Mouse (Mus musculus) CD4-positive naive resting alpha-beta T cell, adult 76 days (primary cell): ENCODE results near the gene Sprtn. TPM values are rescaled to one million over a fixed set of nuclear protein-coding genes. Genes with fewer than 3 reads are reported as not detected.

ENCODE experiments used
- total RNA-seq: library from RNA; stranded (reverse); gene quantifications from one replicate; pipeline ENCODE4 v1.2.4, GENCODE M21; 2023

Gene Sprtn
- 32.7 TPM for total RNA-seq

DNA sequence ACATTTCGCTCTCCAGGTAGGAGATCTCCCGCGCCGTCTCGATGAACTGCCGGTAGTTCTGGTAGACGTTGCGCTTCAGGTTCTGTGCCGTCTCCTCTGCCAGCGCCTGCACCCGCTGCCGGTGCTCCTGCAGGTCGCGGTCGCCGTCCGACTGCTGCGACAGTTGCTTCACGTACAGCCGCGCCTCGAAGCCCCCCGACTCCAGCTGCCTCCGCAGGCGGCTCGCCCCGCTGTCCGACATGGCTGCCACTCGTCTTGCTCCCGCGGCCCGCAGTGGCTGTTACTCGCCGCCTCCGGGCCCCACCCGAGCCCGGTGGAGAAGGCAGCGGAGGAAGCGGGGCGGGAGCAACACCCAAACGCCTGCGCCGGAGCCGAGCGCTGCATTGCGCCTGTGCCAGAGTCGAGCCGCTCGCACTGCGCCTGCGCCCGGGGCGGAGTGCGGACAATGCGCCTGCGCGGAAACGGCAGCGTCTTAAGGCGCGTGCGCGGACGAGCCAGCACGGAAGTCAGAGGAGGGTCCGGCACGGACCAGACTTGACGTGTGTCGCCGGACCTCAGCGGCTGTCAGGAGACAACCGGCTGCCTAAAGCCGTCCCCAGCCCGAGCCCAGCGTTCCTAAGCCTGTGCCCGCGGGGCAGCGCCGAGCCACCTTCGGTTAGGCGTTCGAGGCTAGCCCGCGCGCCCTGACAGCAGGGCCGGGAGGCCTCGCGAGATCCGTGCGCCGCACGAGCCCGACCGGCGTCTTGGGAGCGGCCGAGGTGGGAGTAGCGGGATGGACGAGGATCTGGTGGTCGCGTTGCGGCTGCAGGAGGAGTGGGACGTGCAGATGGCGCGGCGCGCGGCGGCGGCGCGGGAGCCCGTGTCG, at the start of gene Sprtn, which contains the start of gene Exoc8:
Sprtn (plus strand) TSS at position 501 of the 865 bp plus-strand sequence.
Exoc8 (minus strand) TSS at position 320 of the 865 bp plus-strand sequence.

DNA sequence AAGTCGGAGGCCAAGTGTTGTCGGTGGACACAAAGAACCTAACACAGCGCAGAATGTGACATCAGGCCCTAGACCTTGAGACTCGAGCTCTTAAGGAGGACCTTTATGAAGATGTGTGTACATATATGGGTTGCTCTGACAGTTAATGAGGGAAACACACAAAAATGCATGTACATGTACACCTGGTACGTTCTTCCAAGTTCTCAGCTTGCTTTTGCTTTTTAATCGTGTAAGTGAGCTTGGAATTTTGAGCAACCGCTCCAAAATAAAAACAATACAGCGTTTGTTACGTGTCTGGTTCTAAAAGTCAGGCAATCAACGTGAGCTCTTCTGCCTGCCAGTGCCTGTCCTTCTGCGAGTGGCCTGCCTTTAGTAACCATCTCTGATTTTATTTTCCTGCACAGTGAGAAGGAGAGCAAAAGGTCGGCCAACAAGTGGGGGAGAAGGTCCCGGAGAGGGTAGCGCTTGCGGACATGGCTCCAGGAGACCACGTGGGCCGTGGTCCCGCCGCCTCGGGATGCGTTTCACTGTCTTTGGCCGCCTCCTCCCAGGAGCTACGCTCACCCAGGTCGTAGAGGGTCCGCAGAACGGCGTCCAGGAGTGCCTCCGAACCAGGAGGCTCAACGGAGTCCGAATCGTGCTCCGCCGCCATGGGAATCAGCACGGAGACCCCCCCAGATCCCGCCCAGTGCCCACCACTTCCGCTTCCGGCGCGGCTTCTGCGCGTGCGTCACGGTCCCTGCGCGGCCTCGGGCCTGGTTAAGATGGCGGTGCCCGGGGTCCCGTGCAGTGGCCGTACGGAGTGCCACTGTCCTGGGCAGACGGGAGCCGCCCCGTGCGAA, 35.1 kb upstream of the Sprtn start, which contains the start of the genes Gnpat and 2810004N23Rik:
Gnpat (plus strand) TSS at position 713 of the 842 bp plus-strand sequence.
2810004N23Rik (minus strand) TSS at position 800 of the 842 bp plus-strand sequence.

DNA sequence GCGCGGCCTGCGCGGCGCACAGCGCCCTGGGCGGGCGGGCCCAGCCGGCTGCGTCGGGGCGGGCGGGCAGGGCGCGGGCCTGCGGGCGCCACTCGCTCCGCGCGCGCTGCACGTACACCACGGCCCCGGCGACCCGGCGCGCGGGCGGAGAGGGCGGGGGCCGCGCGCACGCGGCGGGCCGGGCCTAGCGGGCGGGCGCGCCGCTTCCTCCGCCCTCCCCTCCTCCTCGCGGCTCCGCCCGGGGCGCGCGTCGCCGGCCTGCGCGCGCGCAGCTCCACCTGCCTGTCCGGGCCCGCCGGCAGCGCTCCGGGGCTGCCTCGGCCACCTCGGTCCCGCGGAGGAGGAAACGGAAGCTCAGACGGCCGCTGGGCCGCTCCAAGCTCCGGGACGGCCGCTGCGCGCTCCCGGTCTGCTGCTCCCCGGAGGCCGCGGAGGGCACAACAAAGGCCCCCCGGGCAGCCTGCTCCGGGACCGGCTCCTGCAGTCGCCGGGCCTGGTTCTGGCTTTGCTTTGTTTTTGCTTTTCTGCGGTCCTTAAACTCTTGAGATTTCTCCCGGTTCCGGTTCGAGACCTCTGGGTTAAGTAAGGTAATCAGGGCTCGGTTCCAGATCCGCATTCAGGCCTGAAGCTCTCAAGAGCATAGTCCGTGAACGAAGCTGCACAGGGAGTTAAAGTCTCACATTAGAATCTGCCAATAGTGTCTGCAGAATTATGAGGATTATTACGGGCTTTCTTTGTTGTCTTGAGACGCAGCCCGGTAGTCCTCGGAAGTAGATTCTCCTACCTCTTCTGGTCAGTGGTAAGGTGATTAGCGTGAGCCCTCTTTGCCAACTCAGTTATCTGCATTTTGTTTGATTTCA, 51.8 kb downstream of the Sprtn start, which contains the start of gene Egln1:
Egln1 (minus strand) TSS at position 116 of the 860 bp plus-strand sequence.

Other genes starting within 250 kb of the Sprtn start
- 9.7 TPM for gene 2310022B05Rik, start 234.5 kb upstream of the Sprtn start, total RNA-seq
- gene Ttc13, start 175.9 kb upstream of the Sprtn start, total RNA-seq, result 145 TPM
- gene Arv1, start 175.7 kb upstream of the Sprtn start, total RNA-seq, result 33.8 TPM
- not detected for gene Fam89a, start 146.1 kb upstream of the Sprtn start, total RNA-seq
- not detected for gene Trim67, start 104.8 kb upstream of the Sprtn start, total RNA-seq
- 58.9 TPM for gene Gnpat, start 34.9 kb upstream of the Sprtn start, total RNA-seq
- gene 2810004N23Rik, start 34.8 kb upstream of the Sprtn start, total RNA-seq, result 27.8 TPM
- gene Exoc8, start 181 bp upstream of the Sprtn start, total RNA-seq, result 8.2 TPM
- 33.9 TPM for gene Egln1, start 51.4 kb downstream of the Sprtn start, total RNA-seq
- 45.2 TPM for gene Tsnax, start 115.1 kb downstream of the Sprtn start, total RNA-seq
- gene Disc1, start 156.3 kb downstream of the Sprtn start, total RNA-seq, result 2.6 TPM